Mouse (Mus musculus) olfactory bulb, adult 2 months (tissue): Measurements from ENCODE around the gene Adgrg1. TPM values are rescaled to one million over a fixed set of nuclear protein-coding genes. Genes with fewer than 3 reads are reported as not detected.

Experiments used
- H3K27ac ChIP-seq: fragments of 200-500 bp; 2 replicates; pipeline ENCODE4 v1.5.1; 2012; ENCODE audit warnings: low read depth, low read length; ENCODE audit not compliant: insufficient read depth
- H3K4me1 ChIP-seq: fragments of 200-500 bp; 2 replicates; pipeline ENCODE4 v1.6.1; 2012; ENCODE audit warnings: low read length; ENCODE audit not compliant: control insufficient read depth, insufficient read depth
- H3K4me3 ChIP-seq: fragments of 200-500 bp; 2 replicates; pipeline ENCODE4 v1.5.1; 2012; ENCODE audit warnings: mild to moderate bottlenecking, low read depth, low read length, moderate library complexity; ENCODE audit not compliant: insufficient read depth
- CTCF ChIP-seq: fragments of 200-500 bp; IDR thresholded peaks from 2 replicates; pipeline ENCODE4 v1.5.1; 2012; ENCODE audit warnings: low read depth, mild to moderate bottlenecking, low read length, moderate library complexity; ENCODE audit not compliant: insufficient read depth
- POLR2A ChIP-seq: fragments of 200-500 bp; IDR thresholded peaks from 2 replicates; pipeline ENCODE4 v1.6.1; 2012; ENCODE audit warnings: mild to moderate bottlenecking, low read depth, low read length, moderate library complexity; ENCODE audit not compliant: insufficient read depth
- WGBS: fragments of 180-500 bp; shearing (Covaris S2); methylation state at CpG from one replicate; pipeline ENCODE4 v1.1.7; 2018; 5-methylcytosine and 5-hydroxymethylcytosine counted together
- polyA plus RNA-seq: library from polyadenylated mRNA; stranded (reverse); fragments of >200 nt; gene quantifications from 2 replicates; pipeline ENCODE4 v1.2.4, GENCODE M21; 2012; ENCODE audit warnings: low replicate concordance; ENCODE audit not compliant: missing spikeins, insufficient read depth, insufficient read length

Gene Adgrg1
- polyA plus RNA-seq, 1 experiment: not detected

GRCm38 (mm10) chr8:95054927-95055510 lies 80.5 kb downstream of the Adgrg1 start, which contains the start of gene Drc7:
Drc7 (plus strand) TSS chr8:95055103.
- H3K4me1 ChIP-seq: peaks cover 4% of the 10 kb centered on the region
- 15% methylated on average over 2 of the region's 2 CpGs for WGBS
- H3K27ac ChIP-seq: no peak within 1 kb of the TSS
- no peak for TF ChIP-seq CTCF
- no peak for TF ChIP-seq POLR2A
- no peak within 1 kb of the TSS for H3K4me3 ChIP-seq

- 87% methylated on average over 5 of the region's 5 CpGs for WGBS
- H3K4me1 ChIP-seq: peaks cover 4% of the 10 kb centered on the region
- no peak for TF ChIP-seq POLR2A
- no peak for TF ChIP-seq CTCF
Measured at GRCm38 (mm10) chr8:95056414-95056813, 81.9 kb downstream of the Adgrg1 start.

GRCm38 (mm10) chr8:95058661-95059060 lies 84.1 kb downstream of the Adgrg1 start:
- TF ChIP-seq CTCF (no peak), POLR2A (no peak)
- WGBS: 75% methylated on average over 6 of the region's 6 CpGs
- no peak overlapping the region for H3K4me3 ChIP-seq
- H3K27ac ChIP-seq: no peak overlapping the region
- peaks cover 4% of the 10 kb centered on the region for H3K4me1 ChIP-seq

More at GRCm38 (mm10) chr8:95056414-95056813, 81.9 kb downstream of the Adgrg1 start:
- H3K4me3 ChIP-seq: no peak overlapping the region
- no peak overlapping the region for H3K27ac ChIP-seq

- no peak for TF ChIP-seq POLR2A
- Histone ChIP-seq H3K27ac (no peak overlapping the region), H3K4me3 (no peak overlapping the region), H3K4me1 (peaks cover 5% of the 10 kb centered on the region)
- 68% methylated on average over 6 of the region's 6 CpGs for WGBS
Measured at GRCm38 (mm10) chr8:95059812-95060533, 85.4 kb downstream of the Adgrg1 start.

Other genes with a start within 250 kb of the Adgrg1 start
- not detected in 2 replicates for gene Ccl22, start 229.2 kb upstream of the Adgrg1 start, polyA plus RNA-seq
- gene Cx3cl1, start 202.7 kb upstream of the Adgrg1 start, polyA plus RNA-seq: not detected in 2 replicates
- gene Ccl17, start 164.3 kb upstream of the Adgrg1 start, polyA plus RNA-seq: not detected in 2 replicates
- gene Coq9, start 136.4 kb upstream of the Adgrg1 start, polyA plus RNA-seq: not detected in 2 replicates
- gene Ciapin1, start 136.4 kb upstream of the Adgrg1 start, polyA plus RNA-seq: not detected in 2 replicates
- gene Polr2c, start 117.3 kb upstream of the Adgrg1 start, polyA plus RNA-seq: not detected in 2 replicates
- gene Dok4, start 98.4 kb upstream of the Adgrg1 start, polyA plus RNA-seq: not detected in 2 replicates
- not detected in 2 replicates for gene Ccdc102a, start 56.7 kb upstream of the Adgrg1 start, polyA plus RNA-seq
- not detected in 2 replicates for gene Adgrg5, start 51.1 kb upstream of the Adgrg1 start, polyA plus RNA-seq
- gene Adgrg3, start 42.9 kb downstream of the Adgrg1 start, polyA plus RNA-seq: not detected in 2 replicates
- not detected in 2 replicates for gene Drc7, start 80.4 kb downstream of the Adgrg1 start, polyA plus RNA-seq
- not detected in 2 replicates for gene Katnb1, start 106.4 kb downstream of the Adgrg1 start, polyA plus RNA-seq
- gene Kifc3, start 228.1 kb downstream of the Adgrg1 start, polyA plus RNA-seq: not detected in 2 replicates